Mouse (Mus musculus): ENCODE data around the gene Olfr694.

- TF ChIP-seq POLR2A (IDR thresholded peaks at IDR 0.05; ENCODE audit: insufficient read length, low read depth) = no peak
- TF ChIP-seq POLR2AphosphoS2 (IDR thresholded peaks at IDR 0.05; ENCODE audit: insufficient read length, low read depth) = no peak
- no peak for TF ChIP-seq TCF12 (IDR thresholded peaks at IDR 0.05; ENCODE audit: insufficient read depth, poor library complexity, severe bottlenecking)
- no peak for TF ChIP-seq MYOD1 (IDR thresholded peaks at IDR 0.05; ENCODE audit: control insufficient read depth in 1 of 3, insufficient read length in 2 of 3, low read depth in 2 of 3)
Measured at GRCm38 (mm10) chr7:106644222-106644870, 47.3 kb downstream of the Olfr694 start.
